Mouse (Mus musculus) adrenal gland, postnatal 36 days (tissue): ENCODE measurements around the gene Relt. TPM values are rescaled to one million over a fixed set of nuclear protein-coding genes. Genes with fewer than 3 reads are reported as not detected.
"Not testable (repeated sequence)": the region's sequence is repeated elsewhere in the genome, so short reads cannot be mapped to it uniquely, and the experiment has no call there.

Experiments used
- DNase-seq, 2 experiments: peaks; one replicate each; pipeline ENCODE4 v3.0.0; 2021; ENCODE audit warnings: mixed read lengths in 1 of 2
- total RNA-seq, 2 experiments: library from RNA; stranded (reverse); gene quantifications; 2 replicates each; pipeline ENCODE4 v1.2.3; 2021

Relt gene
- total RNA-seq, 2 experiments from 2014 or later, result 1.6 to 4.2 TPM

- no peak for DNase-seq
Measured at GRCm38 (mm10) chr7:100875822-100876221, 12.6 kb upstream of the Relt start.

GRCm38 (mm10) chr7:100873197-100873596 is 10.0 kb upstream of the Relt start:
- no peak for DNase-seq

- DNase-seq, result peak; percentile 74 to 79
Measured at GRCm38 (mm10) chr7:100871892-100872291, 8.6 kb upstream of the Relt start.

- DNase-seq, result no peak
Measured at GRCm38 (mm10) chr7:100871355-100871754, 8.1 kb upstream of the Relt start.

GRCm38 (mm10) chr7:100869877-100870629 is 6.8 kb upstream of the Relt start:
- DNase-seq, result no peak

GRCm38 (mm10) chr7:100868551-100868950 is 5.3 kb upstream of the Relt start:
- no peak for DNase-seq

- DNase-seq, result no peak
Measured at GRCm38 (mm10) chr7:100867561-100867960, 4.3 kb upstream of the Relt start.

GRCm38 (mm10) chr7:100866675-100867074 is 3.4 kb upstream of the Relt start:
- peak; percentile 67 to 79 for DNase-seq

GRCm38 (mm10) chr7:100862353-100862752 is 893 bp downstream of the Relt start:
- DNase-seq, result no peak

- DNase-seq, result no peak
Measured at GRCm38 (mm10) chr7:100861209-100861608, 2.0 kb downstream of the Relt start.

- DNase-seq, result no peak
Measured at GRCm38 (mm10) chr7:100860450-100860849, 2.8 kb downstream of the Relt start.

- peak in 1 of 2 experiments; percentile 42 for DNase-seq
Measured at GRCm38 (mm10) chr7:100855795-100856573, 7.3 kb downstream of the Relt start.

GRCm38 (mm10) chr7:100855300-100855699 is 7.9 kb downstream of the Relt start:
- DNase-seq, result no peak

- DNase-seq, result no peak
Measured at GRCm38 (mm10) chr7:100854861-100855260, 8.4 kb downstream of the Relt start.

GRCm38 (mm10) chr7:100854137-100854814 is 9.0 kb downstream of the Relt start:
- no peak for DNase-seq

GRCm38 (mm10) chr7:100853396-100853795 is 9.8 kb downstream of the Relt start:
- no peak for DNase-seq

GRCm38 (mm10) chr7:100851481-100852356 is 11.5 kb downstream of the Relt start:
- DNase-seq, result no peak

- DNase-seq, result no peak
Measured at GRCm38 (mm10) chr7:100849508-100849907, 13.7 kb downstream of the Relt start.

GRCm38 (mm10) chr7:100848744-100849143 is 14.5 kb downstream of the Relt start:
- DNase-seq, result peak; percentile 74 to 84

- no peak for DNase-seq
Measured at GRCm38 (mm10) chr7:100847131-100847530, 16.1 kb downstream of the Relt start.

GRCm38 (mm10) chr7:100846033-100846432 is 17.2 kb downstream of the Relt start:
- DNase-seq, result not testable (repeated sequence)

GRCm38 (mm10) chr7:100845412-100845811 is 17.8 kb downstream of the Relt start:
- no peak for DNase-seq
